29 mouse cellular contexts compared by ENCODE assay signal in the genomic region with DNA sequence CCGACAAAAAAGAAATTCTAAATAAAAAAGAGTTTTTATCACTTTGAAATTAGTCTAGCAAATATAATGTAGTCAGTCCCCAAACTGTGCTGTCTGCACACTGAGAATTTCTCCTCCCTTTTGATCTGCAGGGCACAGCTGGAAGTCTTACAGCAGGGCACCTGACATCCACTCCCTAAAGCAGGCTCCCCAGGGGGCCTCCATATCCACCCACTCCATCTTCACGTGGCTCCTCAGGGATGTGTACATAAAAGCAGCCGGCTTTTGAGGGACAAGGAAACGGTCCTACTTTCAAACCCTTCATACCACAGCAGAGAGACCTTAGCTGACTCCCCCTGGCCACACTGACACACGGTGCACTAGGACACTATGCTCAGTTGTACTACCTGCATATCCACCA.
DNase-seq lines count a peak whose midpoint lies in the region; ATAC-seq and TF ChIP-seq lines count a peak whose summit lies in the region.
"Had no signal": no experiment of that assay in that cellular context is flagged by ENCODE, and none has a peak within 500 bp of the region (broad histone marks: within the 10 kb centered on the region; RNA-seq: fewer than 3 reads in every experiment).

No protein-coding gene starts in this region.

- 0 out of 2 replicates have a peak, but pooled peaks cover 6% of the 10 kb centered on the region for H3K4me1 ChIP-seq in hindbrain, embryonic 15.5 days (replicated peaks)
- no peaks in the 10 kb centered on the region for H3K4me1 ChIP-seq in hindbrain, embryonic 16.5 days (ENCODE audit: control insufficient read depth, insufficient read depth, low read depth, low read length)
- no peaks in the 10 kb centered on the region; the same call in 1 of the 2 replicates for H3K4me1 ChIP-seq in midbrain, embryonic 15.5 days
- no peaks in the 10 kb centered on the region for H3K4me1 ChIP-seq in midbrain, embryonic 14.5 days (ENCODE audit: control insufficient read depth, insufficient read depth, low read length)
- peaks cover 3 to 12% of the 10 kb centered on the region in 2 experiments; a peak in 2 of 4 replicates for H3K4me1 ChIP-seq in ES-E14 (ENCODE audit: control insufficient read depth in 2 of 2, insufficient read depth in 2 of 2, low read length in 2 of 2, poor library complexity in 1 of 2)
- H3K4me1 ChIP-seq: megakaryocyte, embryonic 14.5 days; stomach, embryonic 15.5 days had no signal

- peak; percentile 45; the same call in 1 of the 2 replicates for ATAC-seq in hindbrain, embryonic 15.5 days (ENCODE audit: low FRiP score, low read depth)
- no peak; the same call in 1 of the 2 replicates for ATAC-seq in hindbrain, embryonic 16.5 days
- 0 out of 2 replicates have a peak, but pooled peaks have one; percentile 30 for ATAC-seq in midbrain, embryonic 15.5 days (replicated peaks)
- ATAC-seq in midbrain, embryonic 14.5 days (ENCODE audit: low FRiP score, low TSS enrichment): no peak
- ATAC-seq: forebrain, embryonic 14.5 days; midbrain, embryonic 13.5 days had no signal

- H3K36me3 ChIP-seq in hindbrain, embryonic 15.5 days: no peaks in the 10 kb centered on the region
- no peaks in the 10 kb centered on the region for H3K36me3 ChIP-seq in hindbrain, embryonic 16.5 days (ENCODE audit: control insufficient read depth, insufficient read depth, low read length)
- no peaks in the 10 kb centered on the region for H3K36me3 ChIP-seq in midbrain, embryonic 15.5 days (replicated peaks)
- no peaks in the 10 kb centered on the region for H3K36me3 ChIP-seq in midbrain, embryonic 14.5 days (ENCODE audit: control insufficient read depth, insufficient read depth, low read length)
- H3K36me3 ChIP-seq in ES-E14 (ENCODE audit: control insufficient read depth, insufficient read depth, low read length, poor library complexity, severe bottlenecking): peaks cover 2% of the 10 kb centered on the region; the same call in 1 of the 2 replicates
- H3K36me3 ChIP-seq: G1E; intestine, embryonic 15.5 days; limb, embryonic 13.5 days; neural tube, embryonic 12.5 days; stomach, embryonic 15.5 days had no signal

- 50% methylated on average over 5 of the region's 5 CpGs for WGBS in hindbrain, embryonic 15.5 days
- WGBS in hindbrain, embryonic 16.5 days: 54% methylated on average over 5 of the region's 5 CpGs
- WGBS in midbrain, embryonic 15.5 days: 52% methylated on average over 5 of the region's 5 CpGs
- 55% methylated on average over 5 of the region's 5 CpGs for WGBS in midbrain, embryonic 14.5 days

- no peak overlapping the region for H3K4me3 ChIP-seq in hindbrain, embryonic 15.5 days
- H3K4me3 ChIP-seq in hindbrain, embryonic 16.5 days (ENCODE audit: low read length): no peak overlapping the region
- no peak overlapping the region for H3K4me3 ChIP-seq in midbrain, embryonic 15.5 days
- H3K4me3 ChIP-seq in midbrain, embryonic 14.5 days (replicated peaks; ENCODE audit: low read depth, low read length): no peak overlapping the region
- no peak overlapping the region for H3K4me3 ChIP-seq in ES-E14 (ENCODE audit: insufficient read depth in 1 of 2, low read depth in 1 of 2, low read length in 2 of 2, poor library complexity in 1 of 2, severe bottlenecking in 1 of 2)
- H3K4me3 ChIP-seq: gastrocnemius, adult 2 months; heart, adult 2 months; heart, embryonic 12.5 days; intestine, embryonic 15.5 days; layer of hippocampus, adult 2 months; limb, embryonic 13.5 days; midbrain, embryonic 13.5 days; neural tube, embryonic 12.5 days; stomach, embryonic 15.5 days had no signal

- no peak overlapping the region for H3K9ac ChIP-seq in hindbrain, embryonic 15.5 days
- H3K9ac ChIP-seq in hindbrain, embryonic 16.5 days (ENCODE audit: low read depth, low read length): no peak overlapping the region
- no peak overlapping the region for H3K9ac ChIP-seq in midbrain, embryonic 15.5 days
- no peak overlapping the region for H3K9ac ChIP-seq in midbrain, embryonic 14.5 days (replicated peaks; ENCODE audit: low read length)
- no peak overlapping the region for H3K9ac ChIP-seq in ES-E14 (ENCODE audit: insufficient read depth, low read depth, low read length, poor library complexity, severe bottlenecking)
- H3K9ac ChIP-seq: heart, embryonic 12.5 days; hindbrain, embryonic 14.5 days; intestine, embryonic 15.5 days; limb, embryonic 13.5 days; midbrain, embryonic 13.5 days; neural tube, embryonic 12.5 days; stomach, embryonic 15.5 days had no signal

- H3K27me3 ChIP-seq in hindbrain, embryonic 15.5 days: no peaks in the 10 kb centered on the region
- H3K27me3 ChIP-seq in hindbrain, embryonic 16.5 days (replicated peaks; ENCODE audit: control insufficient read depth, insufficient read depth, low read length): no peaks in the 10 kb centered on the region
- no peaks in the 10 kb centered on the region for H3K27me3 ChIP-seq in midbrain, embryonic 15.5 days (replicated peaks)
- no peaks in the 10 kb centered on the region for H3K27me3 ChIP-seq in midbrain, embryonic 14.5 days (ENCODE audit: control insufficient read depth, insufficient read depth, low read length)
- H3K27me3 ChIP-seq: heart, embryonic 12.5 days; intestine, embryonic 15.5 days; limb, embryonic 13.5 days; megakaryocyte, embryonic 14.5 days; midbrain, embryonic 13.5 days; neural tube, embryonic 12.5 days; stomach, embryonic 15.5 days had no signal

- in situ Hi-C loops in ES-E14 (cut with MboI; ENCODE audit: low sequenced_read_pairs in 2 of 2, unreplicated experiment in 2 of 2): no loop called here

- no peak overlapping the region for H3K27ac ChIP-seq in hindbrain, embryonic 15.5 days (replicated peaks)
- H3K27ac ChIP-seq in hindbrain, embryonic 16.5 days (ENCODE audit: low read depth, low read length): no peak overlapping the region
- no peak overlapping the region for H3K27ac ChIP-seq in midbrain, embryonic 15.5 days
- no peak overlapping the region for H3K27ac ChIP-seq in midbrain, embryonic 14.5 days (replicated peaks; ENCODE audit: low read depth, low read length)
- H3K27ac ChIP-seq in ES-E14 (ENCODE audit: insufficient read depth, low read depth, low read length, poor library complexity, severe bottlenecking): no peak overlapping the region
- H3K27ac ChIP-seq: gastrocnemius, adult 2 months; heart, adult 2 months; hindbrain, embryonic 14.5 days; layer of hippocampus, adult 2 months; limb, embryonic 13.5 days; midbrain, embryonic 13.5 days; neural tube, embryonic 12.5 days had no signal

- no peaks in the 10 kb centered on the region for H3K9me3 ChIP-seq in hindbrain, embryonic 15.5 days
- H3K9me3 ChIP-seq in hindbrain, embryonic 16.5 days (ENCODE audit: control insufficient read depth, low read length): no peaks in the 10 kb centered on the region
- H3K9me3 ChIP-seq in midbrain, embryonic 15.5 days: no peaks in the 10 kb centered on the region
- H3K9me3 ChIP-seq in midbrain, embryonic 14.5 days (ENCODE audit: control insufficient read depth, low read length): no peaks in the 10 kb centered on the region
- no peaks in the 10 kb centered on the region for H3K9me3 ChIP-seq in ES-E14 (ENCODE audit: control insufficient read depth, insufficient read depth, low read depth, low read length)
- H3K9me3 ChIP-seq: heart, embryonic 12.5 days; intestine, embryonic 15.5 days; limb, embryonic 13.5 days; midbrain, embryonic 13.5 days; neural tube, embryonic 12.5 days; stomach, embryonic 15.5 days had no signal

- H3K4me2 ChIP-seq in hindbrain, embryonic 15.5 days: no peak overlapping the region
- H3K4me2 ChIP-seq in hindbrain, embryonic 16.5 days (ENCODE audit: low read length): no peak overlapping the region
- no peak overlapping the region for H3K4me2 ChIP-seq in midbrain, embryonic 15.5 days
- H3K4me2 ChIP-seq in midbrain, embryonic 14.5 days (ENCODE audit: low read length): no peak overlapping the region
- H3K4me2 ChIP-seq: heart, embryonic 12.5 days; hindbrain, embryonic 14.5 days; limb, embryonic 13.5 days; liver, embryonic 11.5 days; midbrain, embryonic 13.5 days; neural tube, embryonic 12.5 days had no signal

- no peak for DNase-seq in midbrain, embryonic 14.5 days
- DNase-seq in ES-E14 (ENCODE audit: low read depth, low spot score): peak; percentile 31
- DNase-seq in ZHBTc4 (ENCODE audit: low read depth, low spot score): peak; percentile 80
- DNase-seq: adrenal gland, postnatal 14 days; B cell, adult 2 months; cerebellum, adult 18-20 months; cerebellum, postnatal 14 days; gastrocnemius, adult 2 months; gastrocnemius, postnatal 36 days; heart, adult 2 months; kidney, postnatal 36 days; lung, postnatal 4 days; retina, postnatal 1 day; right cerebral cortex, postnatal 14 days had no signal

TF ChIP-seq in ES-E14, 5 proteins besides CTCF, POLR2A, EP300 and RAD21:
- TF ChIP-seq ZC3H11A (IDR thresholded peaks at IDR 0.05; ENCODE audit: borderline replicate concordance, low read depth, low read length): no peak
- TF ChIP-seq CHD2 (IDR thresholded peaks at IDR 0.05; ENCODE audit: low read depth, low read length): no peak
- TF ChIP-seq MAFK (IDR thresholded peaks at IDR 0.05; ENCODE audit: insufficient read depth, low read depth, low read length): no peak
- TF ChIP-seq HCFC1 (IDR thresholded peaks at IDR 0.05; ENCODE audit: borderline replicate concordance, insufficient read depth, low read length): no peak
- no peak for TF ChIP-seq ZNF384 (IDR thresholded peaks at IDR 0.05; ENCODE audit: low read depth, low read length)

Comparison
In these comparisons a context has a peak if more than half of its experiments do, and no peak if none do; other contexts are left out.
1. ATAC-seq: peak in hindbrain, embryonic 15.5 days (single experiment) and midbrain, embryonic 15.5 days (single experiment); none in hindbrain, embryonic 16.5 days (single experiment) and midbrain, embryonic 14.5 days (single experiment).